Mouse (Mus musculus) cerebellum, adult 9-11 months (tissue): ENCODE measurements around the gene Pts.

Experiments
- DNase-seq: peaks from one replicate; pipeline ENCODE4 v3.0.0; 2022

Gene Pts

DNA sequence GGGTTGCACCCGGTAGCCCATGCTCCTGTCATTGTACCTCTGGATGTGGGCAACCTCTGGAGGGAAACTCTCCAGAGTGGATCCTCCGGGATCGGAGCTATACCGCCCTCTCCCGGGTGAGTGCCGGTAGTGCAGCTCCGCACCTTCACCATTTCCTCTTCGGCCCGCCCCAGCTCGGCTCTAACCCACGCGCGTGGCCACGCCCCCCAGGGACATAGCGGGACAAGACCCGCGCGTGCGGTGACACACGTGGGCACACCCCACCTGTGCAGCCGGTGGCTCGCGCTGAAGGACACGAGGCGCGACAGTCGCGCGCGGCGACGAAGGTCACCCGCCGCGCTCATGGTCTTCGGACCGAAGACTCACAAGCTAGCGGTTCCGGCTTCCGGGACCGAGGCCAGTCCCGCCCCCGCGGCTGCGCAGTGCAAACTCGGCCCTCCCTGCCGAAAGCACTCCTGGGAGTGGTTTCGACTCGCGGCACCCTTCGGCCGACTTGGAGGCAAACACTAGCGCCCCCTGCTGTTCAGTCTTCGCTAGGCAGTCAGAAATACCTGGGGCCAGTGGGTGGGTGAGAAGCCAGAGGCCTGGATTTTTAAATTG lies at the start of gene Pts:
Gene Pts (minus strand): TSS at position 432 of the 600 bp plus-strand sequence.
- peak; percentile 97 for DNase-seq

DNA sequence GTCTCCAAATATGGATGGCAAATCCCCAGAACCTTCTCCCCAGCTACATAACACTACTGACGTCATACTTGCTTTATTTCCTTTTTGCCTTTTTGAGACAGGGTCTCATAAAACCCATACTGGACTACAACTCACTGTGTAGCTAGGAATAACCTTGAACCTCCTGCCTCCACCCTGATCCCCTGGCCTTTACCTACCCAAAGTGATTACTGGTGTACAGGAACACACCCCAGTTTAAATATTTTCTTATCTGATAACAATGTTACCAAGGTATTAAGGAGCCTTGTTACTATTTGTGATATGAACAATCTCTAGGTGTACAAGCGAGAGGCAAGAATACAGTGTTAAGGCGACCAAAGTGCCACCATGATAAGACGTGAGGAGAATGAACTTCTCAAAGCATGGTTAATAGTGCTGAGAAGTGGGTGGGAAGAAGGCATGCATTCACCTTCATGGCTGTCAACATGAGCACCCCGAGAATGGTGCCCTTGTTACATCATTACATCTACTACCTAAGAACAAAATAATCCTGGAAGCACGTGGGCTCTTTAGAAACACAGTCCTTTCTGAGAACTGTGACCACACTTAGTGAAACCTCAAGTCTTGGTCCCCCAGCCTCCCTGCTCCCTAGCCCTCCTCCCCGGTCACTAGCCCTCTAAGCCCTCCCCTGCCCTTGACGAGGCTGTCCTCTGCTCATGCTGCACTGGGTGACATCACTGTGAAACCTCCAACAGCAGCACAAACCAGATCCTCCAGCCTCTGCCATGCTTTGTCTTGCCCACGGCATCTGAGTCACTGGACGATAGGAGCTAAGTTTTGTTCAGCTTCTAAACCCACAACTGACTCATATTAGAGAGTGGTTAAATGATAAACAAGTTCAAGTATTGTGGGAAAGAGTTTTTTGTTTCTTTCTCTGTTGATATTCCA lies 41.3 kb upstream of the Pts start:
- no peak for DNase-seq

DNA sequence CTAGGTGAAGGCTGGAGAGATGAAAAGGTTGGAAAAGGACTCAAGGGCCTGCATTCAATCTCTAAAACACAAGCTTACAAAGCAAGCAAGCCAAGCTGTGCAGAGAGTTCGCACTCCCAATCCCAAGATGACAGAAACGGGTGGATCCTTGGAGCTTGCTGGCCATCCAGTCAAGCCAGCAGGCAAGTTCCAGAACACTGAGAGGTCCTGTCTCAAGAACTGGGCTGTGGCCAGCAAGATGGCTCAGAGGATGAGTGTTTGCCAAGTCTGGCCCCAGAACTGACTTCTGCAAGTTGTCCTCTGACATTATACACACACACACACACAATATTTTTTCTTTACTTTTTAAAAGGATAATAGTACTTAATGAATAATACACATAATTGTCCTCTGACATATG lies 39.4 kb upstream of the Pts start:
- DNase-seq: no peak

DNA sequence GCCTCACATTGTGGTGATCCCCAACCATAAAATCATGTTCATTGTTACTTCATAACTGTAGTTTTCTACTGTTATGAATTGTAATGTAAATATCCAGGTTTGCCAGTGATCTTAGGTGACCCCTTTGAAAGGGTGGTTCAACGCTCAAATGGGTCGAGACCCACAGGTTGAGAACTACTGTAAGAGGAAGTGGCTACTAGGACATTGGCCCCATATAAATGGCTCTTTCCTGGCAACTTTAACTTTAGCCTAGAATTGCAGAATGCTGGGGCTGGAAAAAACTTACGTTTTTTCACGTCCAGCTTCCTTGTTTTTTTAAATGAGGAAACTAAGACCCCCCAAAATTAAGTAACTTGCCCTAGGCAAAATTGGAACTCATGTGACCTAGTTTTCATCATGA lies 38.8 kb upstream of the Pts start:
- no peak for DNase-seq

DNA sequence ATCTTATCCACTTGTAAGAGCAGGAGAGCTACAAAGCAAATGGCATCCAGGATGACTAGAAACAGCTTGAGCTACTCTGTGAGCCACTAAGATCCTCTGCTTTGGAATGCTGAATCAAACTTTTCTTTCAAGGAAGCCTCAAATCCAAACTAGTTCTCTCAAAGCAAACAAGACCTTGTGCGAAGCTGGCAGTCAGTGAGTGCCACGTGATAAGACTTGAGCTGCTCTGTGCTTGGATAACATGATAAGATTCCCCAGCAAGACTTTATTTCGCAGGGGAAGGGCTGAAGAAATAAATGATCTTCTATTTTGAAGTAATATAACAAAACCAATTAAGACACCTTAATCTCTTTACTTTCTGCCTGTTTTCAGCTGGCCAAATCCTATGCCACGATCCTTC lies 37.4 kb upstream of the Pts start:
- no peak for DNase-seq

DNA sequence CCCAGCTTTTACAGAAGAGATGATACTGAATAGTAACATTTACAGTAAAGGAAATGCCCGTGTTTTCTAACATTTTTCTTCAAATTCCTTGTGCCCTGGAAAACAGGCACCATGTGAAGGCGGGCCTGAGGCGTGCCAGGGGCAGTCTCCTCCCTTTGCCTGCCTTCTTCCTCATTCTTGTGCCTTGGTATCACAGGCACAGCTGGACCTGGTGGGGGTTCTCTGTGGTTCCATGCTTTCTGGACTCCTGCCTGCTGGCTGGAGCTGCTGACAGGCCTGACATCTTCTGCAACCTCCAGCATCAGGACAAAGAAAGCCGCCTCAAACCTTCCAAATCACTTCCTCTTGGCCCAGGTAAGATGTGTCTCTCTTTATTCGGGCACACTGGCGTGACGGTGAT lies 36.6 kb upstream of the Pts start:
- no peak for DNase-seq

DNA sequence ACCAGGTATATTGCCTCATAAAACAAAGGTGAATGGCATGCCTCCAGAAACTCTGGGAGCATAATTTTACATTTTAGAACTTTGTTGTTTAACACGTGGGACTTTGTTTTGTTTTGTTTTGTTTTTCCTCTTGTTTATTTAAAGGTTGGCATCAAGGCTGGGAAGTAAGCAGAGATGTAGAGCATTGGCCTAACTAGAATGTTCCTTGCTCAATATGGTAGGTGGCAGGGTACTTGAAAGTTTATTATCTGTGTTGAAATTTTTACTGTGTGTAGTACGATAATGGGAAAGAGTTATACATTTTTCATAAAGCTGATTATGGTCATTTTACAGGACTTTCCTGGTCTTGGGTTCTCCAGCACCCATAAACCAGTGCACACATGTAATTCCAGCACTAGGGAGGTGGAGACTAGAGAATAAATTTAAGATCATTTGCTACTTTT lies 33.4 kb upstream of the Pts start:
- no peak for DNase-seq

DNA sequence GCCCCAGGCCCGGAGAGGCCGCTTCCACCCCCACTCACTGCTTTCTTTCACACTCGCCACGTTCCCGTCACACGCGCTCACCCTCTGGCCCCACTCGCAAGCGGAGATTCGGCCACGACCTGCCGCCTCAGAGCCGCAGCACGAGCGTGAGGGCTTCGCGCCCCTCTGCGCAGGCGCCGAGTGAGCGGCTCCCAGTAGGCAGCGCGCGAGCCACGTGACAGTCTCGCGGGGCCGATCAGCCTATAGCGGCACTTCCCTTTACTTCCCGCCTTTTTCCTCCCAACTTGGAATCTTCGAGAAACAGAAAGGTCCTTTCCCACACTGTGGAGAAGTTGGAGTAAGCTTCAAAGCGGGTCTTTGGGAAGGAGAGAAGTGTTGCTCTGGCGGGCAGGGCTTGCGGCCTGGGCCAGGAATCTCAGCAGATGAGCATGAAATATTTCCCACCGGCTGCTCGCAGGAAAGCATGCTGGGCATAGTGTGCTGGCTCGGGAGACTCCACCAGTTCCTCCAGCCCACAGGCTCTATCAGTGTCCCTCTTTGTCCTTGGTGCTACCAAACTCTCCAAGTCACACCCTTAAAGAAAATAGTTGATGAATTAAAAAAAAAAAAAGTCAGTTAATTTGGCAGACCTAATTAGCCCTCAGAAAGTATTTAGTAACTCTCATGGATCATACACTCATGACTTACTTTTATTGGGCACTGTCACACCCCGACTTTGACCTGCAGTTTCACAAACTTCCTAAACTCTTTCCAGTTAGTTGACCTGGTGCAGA lies 32.8 kb upstream of the Pts start, which contains the start of gene Tex12:
Gene Tex12 (minus strand): TSS at position 181 of the 773 bp plus-strand sequence.
- DNase-seq: no peak

DNA sequence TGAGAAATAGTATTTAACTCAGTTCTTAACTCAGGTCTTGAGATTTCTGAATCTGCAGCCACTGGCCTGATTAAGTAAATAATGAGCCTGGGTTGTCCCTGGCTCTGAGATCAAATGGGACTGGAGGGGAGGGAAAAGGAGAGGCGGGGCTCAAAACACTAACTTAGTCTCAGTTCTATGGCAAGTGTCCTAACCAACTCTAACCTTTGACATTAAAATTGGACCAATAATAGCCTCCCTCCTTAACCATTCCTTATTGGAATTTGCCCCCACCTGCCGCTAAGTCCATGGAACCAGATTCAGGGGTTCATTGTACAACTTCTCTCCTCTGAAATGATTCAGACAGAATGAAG lies 26.5 kb upstream of the Pts start, which contains the start of gene Bco2:
Gene Bco2 (minus strand): TSS at position 88 of the 353 bp plus-strand sequence.
- no peak for DNase-seq

DNA sequence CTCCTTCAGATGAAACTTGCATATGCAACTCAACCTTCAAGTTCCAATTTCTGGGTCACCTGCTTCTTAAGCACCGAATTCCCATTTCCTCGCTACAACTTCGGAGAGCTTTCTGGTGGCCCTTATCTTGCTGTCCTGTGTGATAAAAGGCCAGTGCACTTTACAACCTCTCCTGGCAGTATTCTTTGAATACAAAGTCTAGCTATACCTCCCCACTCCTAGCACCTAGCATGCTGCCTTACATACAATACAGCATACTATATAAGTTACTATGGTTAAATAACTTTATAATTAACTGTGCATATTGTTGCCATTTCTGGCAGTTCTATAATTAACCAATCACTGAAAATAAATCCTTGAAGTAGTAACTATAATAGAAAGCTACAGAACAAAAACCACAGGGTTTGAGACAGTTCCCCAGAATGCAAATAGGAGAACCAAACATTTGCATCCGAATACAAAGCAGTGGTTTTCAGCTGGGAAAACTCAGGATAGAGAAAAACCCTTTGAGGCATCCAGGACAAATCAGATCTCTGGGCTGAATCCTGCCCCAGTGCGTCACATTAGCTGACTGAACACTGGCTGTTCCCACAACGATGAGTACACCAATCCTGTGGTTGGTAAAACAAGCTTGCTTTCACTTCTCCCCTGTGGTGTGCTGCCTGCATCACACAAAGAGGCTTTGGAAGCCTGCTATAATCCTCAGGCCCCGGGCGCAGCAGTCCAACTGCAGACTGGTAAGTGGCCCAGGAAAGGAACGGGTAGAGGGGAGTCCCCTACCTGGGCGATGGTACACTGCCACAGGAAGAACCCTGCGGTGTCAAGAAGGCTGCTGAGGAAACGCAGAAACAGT lies 25.9 kb upstream of the Pts start, which contains the start of gene Il18:
Gene Il18 (plus strand): TSS at position 587 of the 853 bp plus-strand sequence.
- peak; percentile 19 for DNase-seq

DNA sequence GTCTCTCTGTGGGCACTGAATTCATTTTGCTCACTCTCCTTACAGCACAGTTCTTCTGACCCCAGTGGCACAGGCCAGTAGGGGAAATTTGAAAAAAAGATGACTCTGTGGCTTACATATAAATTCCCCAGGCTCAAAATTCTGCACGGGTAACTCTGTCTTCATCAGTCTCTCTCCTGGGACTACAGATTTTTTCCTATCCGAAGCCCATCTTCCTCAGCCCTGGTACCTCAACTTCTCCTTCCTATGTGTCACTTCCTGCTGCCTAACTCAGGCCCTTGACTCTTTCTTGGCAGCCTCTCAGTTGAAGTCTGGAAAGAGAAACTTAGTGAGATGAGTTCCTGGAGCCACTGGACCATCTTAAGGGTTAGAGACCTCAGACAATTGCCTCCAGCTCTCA lies 25.0 kb upstream of the Pts start:
- DNase-seq: no peak

DNA sequence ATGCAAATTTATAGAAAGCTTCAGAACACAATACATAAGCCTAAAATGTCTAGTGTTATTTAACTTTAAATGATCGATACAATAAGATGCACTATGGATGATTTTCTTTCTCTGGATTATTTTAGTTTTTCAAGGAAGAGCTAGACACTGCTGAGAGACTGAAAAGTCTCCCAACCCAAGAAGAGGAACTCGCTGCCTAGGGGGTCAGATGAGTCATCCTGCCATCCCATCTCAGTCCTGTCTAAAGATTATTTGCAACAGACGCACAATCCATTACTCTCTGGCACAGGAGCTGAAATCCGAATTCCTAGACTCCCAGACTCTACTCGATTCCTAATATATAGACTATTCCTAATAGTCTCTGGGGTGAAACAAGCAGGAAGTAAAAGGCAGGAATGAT lies 23.7 kb upstream of the Pts start:
- DNase-seq: no peak

DNA sequence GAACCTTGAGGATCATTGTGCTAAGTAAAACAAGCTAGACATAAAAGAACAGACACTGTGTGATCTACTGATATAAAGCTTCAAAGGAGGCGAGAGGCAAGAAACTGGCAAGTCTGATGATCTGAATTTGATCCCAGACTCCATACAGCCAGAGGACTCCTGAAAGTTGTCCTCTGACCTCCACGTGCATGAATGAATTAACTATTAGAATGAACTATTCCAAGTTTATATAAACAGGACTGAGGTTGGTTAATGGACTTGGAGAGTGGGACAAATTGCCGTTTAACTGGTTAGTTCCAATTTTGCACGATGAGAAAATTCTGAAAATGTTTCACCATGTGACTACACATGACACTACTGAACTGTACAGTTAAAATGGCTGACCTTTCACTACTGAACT lies 20.4 kb upstream of the Pts start:
- DNase-seq: no peak

DNA sequence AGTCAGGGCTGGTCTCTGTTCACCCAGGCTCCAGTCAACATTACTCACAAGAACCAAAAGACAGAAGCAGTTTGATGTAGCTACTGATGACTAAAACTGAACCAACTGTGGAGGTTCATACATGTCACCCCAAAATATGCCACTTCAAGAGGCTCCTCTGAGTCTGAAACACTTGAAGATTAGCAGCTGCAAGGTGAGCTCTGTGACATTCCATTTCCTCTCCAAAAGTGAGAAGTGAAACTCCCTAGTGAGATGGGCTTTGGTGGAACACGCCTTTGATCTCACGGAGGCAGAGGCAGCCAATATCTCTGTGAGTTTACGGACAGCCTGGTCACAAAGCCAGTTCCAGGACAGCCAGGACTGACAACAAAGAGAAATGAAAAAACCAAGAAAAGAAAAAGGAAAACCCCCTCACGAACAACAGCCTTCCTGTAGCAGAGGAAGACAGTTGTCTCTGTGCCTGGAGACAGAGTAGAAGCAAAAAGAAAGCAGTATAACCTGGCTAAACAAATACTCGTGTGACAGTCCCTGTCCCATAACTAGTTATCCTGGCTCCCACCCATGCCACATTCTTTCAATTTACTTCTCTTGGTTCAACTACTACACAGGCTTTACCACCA lies 19.4 kb upstream of the Pts start:
- no peak for DNase-seq

DNA sequence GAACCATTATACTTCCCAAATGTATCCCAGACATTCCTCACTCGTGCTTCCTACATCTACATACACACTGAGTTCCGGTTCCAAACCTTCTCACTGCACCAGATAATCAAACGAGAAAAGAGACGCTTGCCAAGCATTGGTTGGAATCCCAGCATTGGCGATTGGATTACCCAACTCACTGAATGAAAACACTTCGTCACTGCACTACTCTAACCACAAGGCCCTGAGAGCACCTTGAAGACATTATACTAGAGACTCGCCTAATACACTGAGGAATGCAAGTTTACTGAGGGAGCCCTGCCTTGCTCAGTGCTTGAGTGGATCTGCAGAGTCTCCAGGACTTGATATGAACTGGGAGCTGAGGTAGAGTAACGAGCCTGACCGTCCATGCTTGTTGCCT lies 13.9 kb upstream of the Pts start:
- no peak for DNase-seq

DNA sequence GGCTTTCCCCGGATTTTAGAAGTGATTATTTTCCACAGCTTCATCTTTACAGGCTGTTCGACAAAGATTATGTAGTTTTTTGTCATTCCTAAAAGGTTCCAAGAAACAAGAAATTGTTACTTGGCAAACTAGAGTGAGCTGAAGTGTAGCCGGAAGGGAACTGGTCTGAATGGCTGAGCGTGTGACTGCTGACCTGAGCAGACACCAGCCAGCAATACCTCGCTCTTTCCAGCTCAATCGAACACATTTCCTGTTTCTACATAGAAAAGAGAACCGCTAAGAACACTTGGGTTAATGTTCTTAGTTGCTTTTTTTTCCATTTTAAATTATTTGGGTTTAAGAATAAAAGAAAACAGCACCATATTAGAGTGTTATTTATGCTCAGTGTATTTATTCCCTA lies 11.6 kb upstream of the Pts start:
- DNase-seq: no peak

DNA sequence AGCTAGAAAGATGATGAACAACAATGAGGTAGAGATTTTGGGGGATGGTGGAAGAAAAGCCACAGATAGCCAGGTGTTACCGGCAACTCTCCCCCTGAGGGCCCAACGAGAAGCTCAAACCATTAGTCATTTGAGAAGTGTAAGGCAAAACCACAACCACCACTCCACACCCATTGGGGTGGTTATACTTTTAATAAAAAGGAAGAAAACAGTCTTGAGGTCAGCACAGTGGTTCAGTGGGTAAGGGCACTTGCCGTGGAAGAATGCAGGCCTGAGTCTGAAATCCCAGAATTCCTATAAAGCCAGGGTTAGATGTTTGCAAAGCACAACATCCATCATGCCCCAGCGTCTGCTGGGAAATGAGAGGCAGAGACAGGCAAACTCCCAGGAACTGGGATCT lies 8.8 kb upstream of the Pts start:
- no peak for DNase-seq

DNA sequence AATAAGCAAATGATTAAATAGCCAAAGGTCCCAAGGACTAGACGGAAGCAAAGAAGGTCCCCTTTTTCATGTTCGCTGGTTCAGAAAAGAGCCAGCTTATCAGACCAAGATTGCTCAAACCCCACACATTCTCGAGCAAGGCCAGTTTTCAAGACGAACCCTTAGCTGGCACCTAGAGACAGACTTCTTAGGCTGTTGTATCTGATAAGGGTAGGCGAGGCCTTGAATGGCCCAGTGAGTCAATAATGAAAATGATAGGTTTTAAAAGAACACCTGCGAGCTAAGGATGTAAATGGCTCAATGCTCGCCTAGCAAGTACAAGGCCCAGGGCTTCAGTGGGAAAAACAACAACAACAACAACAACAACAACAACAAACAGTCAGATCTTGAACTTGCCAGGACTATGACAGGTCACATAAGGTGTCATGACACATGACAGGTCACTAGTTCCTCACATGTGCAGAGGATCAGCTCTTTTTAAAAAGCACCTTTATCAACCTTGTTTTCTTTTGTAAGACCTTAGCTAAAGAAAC lies 8.1 kb upstream of the Pts start:
- DNase-seq: no peak

DNA sequence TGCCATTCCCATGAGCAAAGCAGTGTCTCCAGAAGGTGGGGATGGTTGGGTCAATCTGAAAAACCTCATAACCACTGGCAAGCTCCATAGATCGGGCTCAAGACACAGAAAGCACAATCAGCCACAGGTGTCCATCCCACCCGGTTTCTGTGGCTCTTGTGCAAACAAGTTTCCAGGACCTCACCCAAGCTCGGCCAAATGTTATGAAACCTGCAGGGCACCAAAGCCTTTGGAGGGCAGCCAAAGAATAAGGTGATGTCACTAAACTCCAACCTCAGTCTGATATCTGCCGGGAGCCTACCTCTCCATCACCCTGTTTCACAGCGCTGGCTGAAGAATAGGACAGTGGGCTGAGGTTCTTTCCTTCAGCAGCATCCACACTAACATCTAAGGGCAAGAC lies 7.4 kb upstream of the Pts start:
- DNase-seq: no peak

DNA sequence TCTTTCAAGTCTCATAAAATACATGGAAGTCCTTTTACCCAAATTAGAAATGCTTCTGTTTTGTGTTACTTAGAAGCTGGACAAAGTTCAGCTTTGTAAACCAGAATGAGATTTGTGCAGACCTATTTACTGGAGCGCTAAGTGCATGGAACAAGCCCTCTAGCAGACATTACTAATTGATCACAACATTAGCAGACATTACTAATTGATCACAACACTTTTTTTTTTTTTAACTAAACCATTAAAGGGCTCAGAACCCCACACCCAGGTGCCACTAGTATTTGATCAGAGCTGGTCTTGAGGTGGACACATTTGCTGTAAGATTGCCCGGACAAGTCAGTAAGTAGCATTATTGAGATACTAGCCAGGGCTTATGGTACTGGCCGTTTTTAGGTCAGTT lies 5.3 kb upstream of the Pts start:
- DNase-seq: no peak

DNA sequence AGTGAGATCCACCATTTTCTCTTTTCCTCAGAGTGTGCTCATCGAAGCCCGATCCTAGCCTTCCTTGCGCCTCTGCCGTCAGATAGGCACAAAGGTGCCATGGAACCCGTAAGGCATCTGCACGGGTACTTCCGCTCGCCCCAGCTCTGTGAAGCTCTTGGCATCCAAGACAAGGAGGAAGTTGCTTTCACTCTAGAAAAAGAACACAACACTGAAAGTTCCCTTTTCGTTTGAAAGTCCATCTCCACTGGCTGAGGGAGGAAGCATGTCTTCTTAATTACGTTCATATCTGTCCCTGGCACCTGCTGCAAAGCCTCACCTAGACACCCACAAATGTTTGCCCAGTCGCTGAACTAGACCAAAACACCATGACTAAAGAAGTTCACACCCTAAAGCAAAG lies 4.8 kb upstream of the Pts start:
- no peak for DNase-seq

DNA sequence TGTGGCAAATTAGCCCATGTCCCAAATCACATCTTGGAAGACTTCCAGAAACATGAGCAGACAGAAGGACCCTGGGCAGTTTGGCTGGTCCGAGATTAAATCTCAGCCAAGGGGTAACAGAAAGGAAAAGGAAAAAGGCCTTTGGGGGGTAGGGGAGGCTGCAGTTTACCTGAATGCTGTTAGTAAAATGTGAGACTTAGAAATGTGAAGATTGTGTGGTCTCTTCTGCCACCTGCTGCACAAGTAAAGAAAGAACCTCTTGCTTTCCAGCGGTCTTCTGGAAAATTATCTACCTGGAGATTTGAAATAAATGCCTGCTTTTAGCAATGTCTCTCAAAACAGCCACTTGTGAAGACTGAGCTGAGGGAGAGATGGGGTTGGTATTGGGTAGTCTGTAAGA lies 2.4 kb upstream of the Pts start:
- no peak for DNase-seq
